Mouse (Mus musculus): ENCODE data around the gene Tmc3.
A peak's percentile ranks its signal among the peaks of the same experiment; 100 is the strongest.

Tmc3 gene

GRCm38 (mm10) chr7:83637781-83638583, 53.3 kb downstream of the Tmc3 start:
- DNase-seq (ENCODE audit: low spot score in 2 of 2) = no peak

GRCm38 (mm10) chr7:83639084-83639483, 54.4 kb downstream of the Tmc3 start:
- no peak for DNase-seq (ENCODE audit: low spot score in 2 of 2)

GRCm38 (mm10) chr7:83640581-83640980, 55.9 kb downstream of the Tmc3 start:
- no peak for DNase-seq (ENCODE audit: low spot score in 2 of 2)

- no peak for DNase-seq (ENCODE audit: low spot score in 2 of 2)
Observed at GRCm38 (mm10) chr7:83641163-83641562, 56.4 kb downstream of the Tmc3 start.

- no peak for DNase-seq (ENCODE audit: low spot score in 2 of 2)
Observed at GRCm38 (mm10) chr7:83643581-83643980, 58.9 kb downstream of the Tmc3 start.

GRCm38 (mm10) chr7:83644761-83645160, 60.0 kb downstream of the Tmc3 start:
- DNase-seq (ENCODE audit: low spot score in 2 of 2) = no peak

- DNase-seq (ENCODE audit: low spot score in 2 of 2) = no peak
Observed at GRCm38 (mm10) chr7:83645476-83645875, 60.7 kb downstream of the Tmc3 start.

GRCm38 (mm10) chr7:83648807-83649206, 64.1 kb downstream of the Tmc3 start:
- peak in 1 of 2 experiments; percentile 42 for DNase-seq (ENCODE audit: low spot score in 2 of 2)

- no peak for DNase-seq (ENCODE audit: low spot score in 2 of 2)
Observed at GRCm38 (mm10) chr7:83650638-83651037, 65.9 kb downstream of the Tmc3 start.

- DNase-seq (ENCODE audit: low spot score in 2 of 2) = no peak
Observed at GRCm38 (mm10) chr7:83652498-83652897, 67.8 kb downstream of the Tmc3 start.

- DNase-seq (ENCODE audit: low spot score in 2 of 2) = no peak
Observed at GRCm38 (mm10) chr7:83653605-83654051, 68.9 kb downstream of the Tmc3 start.

- no peak for DNase-seq (ENCODE audit: low spot score in 2 of 2)
Observed at GRCm38 (mm10) chr7:83654196-83654595, 69.5 kb downstream of the Tmc3 start.

- DNase-seq (ENCODE audit: low spot score in 2 of 2) = no peak
Observed at GRCm38 (mm10) chr7:83654938-83655630, 70.4 kb downstream of the Tmc3 start.

- no peak for DNase-seq (ENCODE audit: low spot score in 2 of 2)
Observed at GRCm38 (mm10) chr7:83658716-83659115, 74.0 kb downstream of the Tmc3 start.

- DNase-seq (ENCODE audit: low spot score in 2 of 2) = peak in 1 of 2 experiments; percentile 11
Observed at GRCm38 (mm10) chr7:83659159-83660065, 74.7 kb downstream of the Tmc3 start.

- DNase-seq (ENCODE audit: low spot score in 2 of 2) = no peak
Observed at GRCm38 (mm10) chr7:83660273-83660691, 75.6 kb downstream of the Tmc3 start.

GRCm38 (mm10) chr7:83661031-83661430, 76.3 kb downstream of the Tmc3 start:
- DNase-seq (ENCODE audit: low spot score in 2 of 2) = no peak

- no peak for DNase-seq (ENCODE audit: low spot score in 2 of 2)
Observed at GRCm38 (mm10) chr7:83661763-83662162, 77.0 kb downstream of the Tmc3 start.

GRCm38 (mm10) chr7:83662711-83663375, 78.1 kb downstream of the Tmc3 start:
- no peak for DNase-seq (ENCODE audit: low spot score in 2 of 2)

- DNase-seq (ENCODE audit: low spot score in 2 of 2) = no peak
Observed at GRCm38 (mm10) chr7:83666087-83666595, 81.4 kb downstream of the Tmc3 start.

All from left cerebral cortex, adult 9 months (tissue).